Mouse (Mus musculus) cerebellum, postnatal 4 days (tissue): Measurements from ENCODE around the gene Ifitm10.
"Not testable (repeated sequence)": the region's sequence is repeated elsewhere in the genome, so short reads cannot be mapped to it uniquely, and the experiment has no call there.

Experiments used
- DNase-seq, 2 experiments: peaks; one replicate each; pipeline ENCODE4 v3.0.0; 2022; ENCODE audit warnings: low spot score in 2 of 2, mixed read lengths in 1 of 2

The Ifitm10 gene

DNA sequence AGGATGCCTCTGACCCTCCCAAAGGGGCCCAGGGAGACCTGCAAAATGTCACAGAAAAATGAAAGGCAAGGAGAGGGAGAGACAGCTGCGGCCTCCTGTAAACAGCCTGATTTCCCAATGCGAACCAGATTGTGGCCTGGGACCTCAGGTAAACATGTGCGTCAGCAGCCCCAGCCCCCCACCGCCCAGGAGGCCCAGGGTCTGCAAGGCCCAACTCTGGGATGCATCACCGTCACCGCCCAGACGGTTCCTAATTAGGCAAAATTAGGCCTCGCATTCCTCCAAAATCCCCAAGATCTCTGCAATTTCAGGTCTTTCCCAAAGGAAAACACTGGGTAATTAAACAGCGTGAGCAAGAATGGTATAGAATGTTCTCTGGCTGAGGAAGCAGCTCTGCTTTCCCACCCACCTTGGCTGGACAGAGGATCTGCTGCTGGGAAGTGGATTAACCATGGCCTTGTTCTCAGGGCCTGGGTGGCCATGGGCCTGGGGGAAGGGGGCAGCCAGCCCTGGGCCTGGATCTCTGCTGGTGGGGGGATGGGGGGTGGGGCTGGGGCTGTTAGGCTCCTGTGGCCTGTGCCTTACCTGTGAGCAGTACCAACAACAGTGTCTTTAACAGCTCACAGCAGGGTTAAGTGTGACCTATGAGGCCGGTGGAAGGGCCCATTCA lies 51.8 kb downstream of the Ifitm10 start:
- DNase-seq = not testable (repeated sequence)

DNA sequence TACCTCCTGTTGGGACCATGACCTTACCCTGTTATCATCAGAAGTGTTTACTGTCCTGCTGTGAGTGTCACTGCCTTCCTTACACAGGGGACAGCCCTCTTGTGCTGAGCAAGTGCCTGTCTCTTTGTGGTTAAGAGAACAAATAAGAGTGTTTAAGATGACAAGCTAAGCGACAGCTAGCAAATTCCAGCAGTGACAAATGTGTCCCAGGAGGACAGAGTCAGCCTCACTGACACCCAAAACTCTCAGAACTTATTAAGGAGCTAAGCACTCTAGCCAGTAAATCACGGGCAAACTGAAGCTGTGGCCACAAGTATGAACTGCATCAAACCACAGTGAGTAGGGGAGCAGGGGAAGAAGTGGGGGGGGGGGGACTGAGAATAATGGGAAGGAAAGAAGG lies 52.6 kb downstream of the Ifitm10 start:
- no peak for DNase-seq

DNA sequence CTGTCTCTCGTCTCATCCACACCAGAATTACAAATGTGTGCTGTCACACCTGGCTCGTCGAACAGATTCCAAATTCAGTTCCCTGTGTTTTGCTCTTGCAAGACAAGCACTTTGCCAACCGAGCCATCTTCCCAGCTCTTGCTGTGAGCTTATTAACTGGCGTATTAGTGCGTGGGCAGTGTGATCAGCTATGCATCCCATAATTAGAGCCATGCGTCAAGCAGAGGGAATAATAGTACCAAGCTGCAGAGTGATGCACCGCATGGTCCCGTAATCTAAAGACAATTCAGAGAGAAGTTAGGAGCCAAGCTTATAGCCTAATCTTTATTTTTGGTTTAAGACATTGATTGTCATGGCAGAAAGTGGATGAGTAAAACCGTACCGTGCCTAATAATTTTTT lies 54.4 kb downstream of the Ifitm10 start:
- no peak for DNase-seq

DNA sequence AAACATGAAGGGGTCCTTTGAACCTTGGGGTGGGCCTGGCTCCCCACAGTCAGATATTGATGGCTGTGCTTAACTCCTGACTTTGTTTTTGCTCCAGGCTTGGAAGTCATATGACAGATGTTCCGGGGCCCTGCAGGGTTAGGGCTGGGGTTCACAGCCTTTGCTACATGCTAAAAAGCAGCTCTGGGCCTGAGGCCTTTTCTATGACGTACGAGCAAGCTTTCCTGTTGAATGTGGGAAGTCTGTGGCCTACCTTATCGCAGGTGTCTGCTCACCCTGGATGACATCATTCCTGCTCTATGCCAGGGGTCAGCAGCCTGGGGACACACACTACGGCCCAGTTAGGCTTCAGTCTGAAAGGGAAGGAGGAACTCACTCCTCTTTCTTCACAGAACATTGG lies 56.3 kb downstream of the Ifitm10 start:
- DNase-seq = no peak

DNA sequence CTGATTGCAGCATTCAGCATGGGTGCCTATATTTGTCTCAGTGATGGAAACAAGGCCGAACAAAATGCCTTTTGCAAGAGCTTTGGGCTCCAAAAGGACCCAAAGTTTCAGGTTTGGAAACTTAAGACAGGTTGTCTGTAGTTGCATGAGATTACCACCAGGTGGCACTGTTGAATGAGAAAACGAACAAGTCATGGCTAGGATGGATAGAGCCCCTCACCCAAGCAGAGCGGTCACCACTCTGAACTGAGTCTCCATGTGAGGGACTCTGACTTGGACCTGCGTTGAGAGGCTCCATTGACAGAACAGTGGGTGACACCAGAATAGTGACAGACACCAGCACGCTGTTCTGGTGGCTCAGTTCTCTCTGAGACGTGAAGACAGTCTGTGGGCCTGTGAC lies 57.0 kb downstream of the Ifitm10 start:
- peak in 1 of 2 experiments; percentile 52 for DNase-seq

DNA sequence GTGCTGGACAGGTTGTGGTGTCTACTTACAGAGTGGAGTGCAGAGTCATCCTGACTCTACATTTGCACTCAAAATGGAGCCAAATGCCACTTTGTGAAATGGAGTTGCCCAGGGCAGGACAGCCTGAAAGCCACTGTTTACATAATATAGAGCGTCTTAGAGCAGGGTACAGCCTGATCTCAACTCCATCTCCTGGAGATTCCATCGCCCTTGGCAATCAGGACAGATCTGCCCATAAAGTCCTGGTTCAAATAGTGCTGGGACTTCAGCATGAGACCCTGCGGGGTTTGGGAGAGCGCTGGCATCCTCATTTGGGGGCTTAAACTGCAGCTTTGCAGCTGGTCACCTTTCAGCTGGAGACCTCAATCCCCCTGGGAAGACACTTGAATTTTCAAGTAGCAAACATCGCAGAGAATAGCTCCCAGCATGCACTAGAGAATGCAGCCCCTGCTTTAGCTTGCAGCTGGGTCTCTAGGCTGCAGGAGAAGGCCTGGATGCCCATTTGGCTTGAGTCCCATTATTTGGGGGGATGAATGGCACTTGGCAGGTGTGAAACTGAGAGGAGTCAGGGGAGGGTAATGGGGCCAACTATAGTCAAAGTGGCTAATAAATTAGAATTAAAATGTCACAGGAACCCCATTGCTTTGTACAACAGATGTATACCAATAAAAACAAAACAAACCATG lies 58.8 kb downstream of the Ifitm10 start:
- peak in 1 of 2 experiments; percentile 16 for DNase-seq

DNA sequence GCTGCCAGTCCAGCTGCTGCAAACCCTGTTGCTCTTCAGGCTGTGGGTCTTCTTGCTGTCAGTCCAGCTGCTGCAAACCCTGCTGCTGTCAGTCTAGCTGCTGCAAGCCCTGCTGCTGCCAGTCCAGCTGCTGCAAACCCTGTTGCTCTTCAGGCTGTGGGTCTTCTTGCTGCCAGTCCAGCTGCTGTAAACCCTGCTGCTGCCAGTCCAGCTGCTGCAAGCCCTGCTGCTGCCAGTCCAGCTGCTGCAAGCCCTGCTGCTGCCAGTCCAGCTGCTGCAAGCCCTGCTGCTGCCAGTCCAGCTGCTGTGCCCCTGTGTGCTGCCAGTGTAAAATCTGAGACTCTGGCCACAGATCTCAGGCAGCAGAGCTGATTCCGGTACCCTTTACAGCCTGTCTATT lies 69.6 kb downstream of the Ifitm10 start:
- not testable (repeated sequence) for DNase-seq

DNA sequence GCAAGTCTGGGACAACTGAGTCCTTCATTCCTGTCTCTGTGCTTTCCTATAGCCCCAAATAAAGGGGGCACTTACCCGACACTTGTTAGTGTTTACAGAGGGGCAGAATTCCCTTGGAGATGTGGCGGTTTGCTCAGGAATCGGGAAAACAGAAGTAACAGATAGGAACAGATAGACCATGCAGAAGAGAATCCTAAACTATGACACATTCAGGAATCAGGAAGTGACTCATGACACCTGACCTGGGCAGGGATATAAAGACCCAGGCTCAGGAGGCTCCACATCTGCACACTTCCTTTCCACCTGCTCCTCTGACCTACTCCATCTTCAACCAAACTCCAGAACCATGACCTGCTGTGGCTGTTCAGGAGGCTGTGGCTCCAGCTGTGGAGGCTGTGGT lies 70.3 kb downstream of the Ifitm10 start, which contains the start of gene Krtap5-4:
Gene Krtap5-4, plus strand, starts transcription at position 301 of the 400 bp plus-strand sequence.
- no peak for DNase-seq

DNA sequence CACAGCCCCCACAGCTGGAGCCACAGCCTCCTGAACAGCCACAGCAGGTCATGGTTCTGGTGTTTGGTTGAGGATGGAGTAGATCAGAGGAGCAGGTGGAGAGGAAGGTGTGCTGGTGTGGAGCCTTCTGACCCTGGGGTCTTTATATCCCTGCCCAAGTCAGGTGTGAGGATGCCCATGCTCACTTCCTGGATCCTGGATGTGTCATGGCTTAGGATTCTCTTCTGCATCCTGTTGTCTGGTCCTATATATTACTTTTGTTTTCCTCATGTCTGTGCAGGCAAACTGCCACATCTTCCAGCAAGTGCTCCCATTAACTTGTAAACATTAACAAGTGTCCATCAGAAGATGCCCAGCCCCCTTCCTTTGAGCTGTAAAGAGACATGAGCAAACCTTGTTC lies 76.5 kb downstream of the Ifitm10 start, which contains the start of gene Krtap5-1:
Gene Krtap5-1, minus strand, starts transcription at position 101 of the 400 bp plus-strand sequence.
- DNase-seq = not testable (repeated sequence)

DNA sequence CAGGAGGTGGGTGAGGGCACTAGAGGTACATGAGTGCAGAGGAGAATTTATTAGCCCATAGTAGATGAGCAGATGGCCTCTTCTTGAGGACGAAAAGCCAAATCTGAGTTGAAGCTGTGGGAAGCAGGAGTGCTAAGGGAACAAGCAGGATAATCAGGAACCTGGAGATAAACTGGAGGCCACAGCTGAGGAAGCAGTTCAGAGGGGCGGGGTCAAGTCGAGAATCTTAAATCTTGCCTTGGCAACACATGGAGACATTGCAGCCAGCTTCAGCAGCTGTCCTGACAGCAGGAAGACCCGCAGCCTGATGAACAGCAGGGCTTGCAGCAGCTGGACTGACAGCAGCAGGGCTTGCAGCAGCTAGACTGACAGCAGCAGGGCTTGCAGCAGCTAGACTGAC lies 77.4 kb downstream of the Ifitm10 start:
- not testable (repeated sequence) for DNase-seq

DNA sequence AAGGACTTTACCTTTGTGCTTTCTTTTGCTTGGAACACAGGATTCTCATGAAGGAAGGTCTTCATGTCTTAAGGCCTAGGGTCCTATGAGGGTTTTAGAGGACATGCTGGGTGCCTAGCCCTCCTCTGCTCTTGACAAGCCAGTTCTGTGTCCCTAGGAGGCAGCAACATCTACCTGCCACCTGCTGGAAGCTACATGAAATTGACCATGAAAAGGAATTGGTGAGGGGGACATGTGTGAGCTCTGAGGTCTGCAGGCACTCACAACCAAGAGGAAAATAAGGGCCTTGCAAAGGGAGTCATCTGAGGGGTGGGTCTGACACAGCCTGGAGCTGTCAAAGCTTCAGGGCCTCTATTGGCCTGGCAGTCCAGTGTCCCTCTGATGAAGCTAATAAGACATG lies 78.1 kb downstream of the Ifitm10 start:
- no peak for DNase-seq

DNA sequence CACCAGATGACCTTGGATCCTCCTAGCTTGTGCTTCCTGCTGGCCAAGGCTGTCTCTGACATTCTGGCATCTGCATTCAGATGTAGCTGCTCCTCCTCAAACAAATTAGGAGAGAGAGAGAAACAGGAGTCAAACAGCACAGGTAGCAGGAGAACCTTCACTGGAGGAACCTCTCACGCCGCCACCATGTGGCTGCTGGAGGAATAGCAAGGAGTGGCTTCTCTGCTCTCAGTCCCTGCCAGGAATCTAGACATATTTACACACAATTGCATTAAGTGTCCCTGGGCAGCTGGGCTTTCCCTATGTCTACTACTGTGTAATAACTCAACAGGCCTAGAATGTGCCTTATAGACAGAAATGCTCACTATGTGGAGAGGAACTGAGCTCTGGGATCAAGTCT lies 79.7 kb downstream of the Ifitm10 start:
- DNase-seq = peak in 1 of 2 experiments; percentile 22

DNA sequence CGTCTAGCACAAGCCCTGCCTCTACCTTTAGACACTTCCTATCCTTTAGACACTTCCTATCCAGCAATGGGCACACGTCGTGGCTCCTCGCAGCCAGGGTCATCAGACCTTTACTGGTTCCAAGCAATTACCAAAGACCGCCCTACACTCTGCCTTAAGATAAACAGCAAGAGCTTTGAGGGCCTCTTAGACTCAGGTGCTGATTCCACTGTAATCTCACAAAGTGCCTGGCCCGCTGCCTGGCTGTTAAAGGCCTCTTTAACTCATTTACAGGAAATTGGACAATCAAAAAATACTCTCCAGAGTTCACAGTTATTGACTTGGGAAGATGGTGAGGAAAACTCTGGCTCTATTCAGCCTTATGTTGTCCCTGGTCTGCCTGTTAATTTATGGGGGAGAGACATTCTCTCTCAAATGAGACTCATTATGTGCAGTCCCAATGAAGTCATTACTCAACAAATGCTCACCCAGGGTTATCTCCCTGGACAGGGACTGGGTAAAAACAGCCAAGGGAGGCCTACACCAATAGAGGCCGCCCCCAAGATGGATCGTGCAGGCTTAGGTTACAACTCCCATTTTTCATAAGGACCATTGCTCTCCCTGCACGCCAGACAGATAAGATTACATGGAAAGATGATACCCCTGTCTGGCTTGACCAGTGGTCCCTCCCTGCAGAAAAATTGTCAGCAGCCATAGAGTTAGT lies 87.5 kb downstream of the Ifitm10 start:
- not testable (repeated sequence) for DNase-seq

DNA sequence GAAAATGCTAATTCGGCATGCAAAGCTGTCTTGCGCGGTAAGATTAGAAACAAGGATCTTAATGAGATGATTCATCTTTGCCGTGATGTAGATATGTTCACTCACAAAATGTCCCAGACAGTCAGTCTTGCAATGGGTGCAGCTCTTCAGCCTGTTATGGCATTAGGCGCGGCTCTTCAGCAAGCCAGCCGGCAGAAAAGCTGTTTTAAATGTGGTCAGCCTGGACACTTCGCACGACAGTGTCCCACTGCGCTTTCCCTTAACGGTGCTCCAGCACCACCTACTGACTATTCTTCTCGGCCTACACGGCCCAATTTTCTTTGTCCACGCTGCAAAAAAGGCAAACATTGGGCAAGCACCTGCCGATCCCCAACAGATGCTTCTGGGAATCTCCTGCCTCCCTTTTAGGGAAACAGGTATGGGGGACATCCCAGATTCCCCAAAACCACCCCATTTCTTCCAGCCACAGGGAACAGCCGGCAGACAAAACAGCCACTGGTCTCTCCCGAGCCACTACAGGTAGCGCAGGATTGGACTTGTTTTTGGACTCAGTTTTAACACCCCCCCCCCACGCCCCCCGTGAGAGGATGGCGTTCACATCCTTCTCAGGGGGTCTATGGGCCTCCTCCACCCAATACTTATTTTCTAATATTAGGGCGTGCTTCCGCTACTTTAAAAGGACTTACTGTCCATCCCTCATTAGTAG lies 88.3 kb downstream of the Ifitm10 start:
- peak in 1 of 2 experiments; percentile 34 for DNase-seq

DNA sequence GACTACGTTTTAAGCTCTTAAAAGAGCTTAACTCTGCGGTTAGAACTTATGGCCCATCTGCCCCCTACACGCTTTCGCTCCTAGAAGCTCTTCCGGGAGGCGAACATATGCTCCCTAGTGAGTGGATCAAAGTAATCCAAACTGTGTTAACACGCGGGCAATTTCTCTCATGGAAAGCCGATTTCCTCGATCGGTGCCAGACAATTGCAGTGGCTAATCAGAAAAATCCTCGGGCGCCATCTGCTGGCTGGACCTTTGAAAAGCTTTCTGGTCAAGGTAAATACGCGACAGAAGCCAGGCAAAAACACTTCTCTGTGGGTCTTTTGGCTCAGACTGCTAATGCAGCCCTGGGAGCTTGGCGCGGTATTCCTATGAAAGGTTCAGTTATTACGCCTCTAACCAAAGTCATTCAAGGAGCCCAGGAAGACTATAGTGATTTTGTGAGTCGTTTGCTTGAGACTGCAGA lies 88.9 kb downstream of the Ifitm10 start:
- DNase-seq = peak; percentile 90 to 96

DNA sequence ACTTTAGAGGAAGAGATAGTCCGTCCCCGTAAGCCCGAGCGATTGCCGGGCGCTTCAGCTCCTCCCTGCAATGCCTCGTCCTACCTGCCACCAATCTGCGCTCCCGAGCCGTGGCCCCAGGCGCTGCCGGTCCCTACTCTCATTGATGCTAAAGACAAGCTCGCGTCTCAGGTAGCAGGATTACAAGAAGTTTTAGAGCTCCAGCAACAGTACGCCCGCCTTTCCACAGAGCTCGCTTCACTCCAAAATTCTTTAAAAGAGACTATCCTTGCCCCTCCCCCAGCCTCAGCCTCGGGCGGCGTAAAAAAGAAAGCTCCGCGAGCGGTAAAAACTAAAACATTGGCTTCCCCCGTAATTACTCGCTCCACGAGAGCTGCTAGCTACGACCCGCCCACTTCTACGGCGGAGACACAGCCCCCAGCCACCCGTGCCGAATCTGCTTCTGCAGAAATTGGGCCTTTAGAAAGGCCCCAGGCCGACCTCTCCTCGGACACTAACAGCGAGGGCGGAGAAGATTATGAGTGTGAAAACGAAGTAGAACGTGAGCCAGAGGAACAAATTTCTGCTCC lies 89.4 kb downstream of the Ifitm10 start:
- DNase-seq = peak in 1 of 2 experiments; percentile 45

DNA sequence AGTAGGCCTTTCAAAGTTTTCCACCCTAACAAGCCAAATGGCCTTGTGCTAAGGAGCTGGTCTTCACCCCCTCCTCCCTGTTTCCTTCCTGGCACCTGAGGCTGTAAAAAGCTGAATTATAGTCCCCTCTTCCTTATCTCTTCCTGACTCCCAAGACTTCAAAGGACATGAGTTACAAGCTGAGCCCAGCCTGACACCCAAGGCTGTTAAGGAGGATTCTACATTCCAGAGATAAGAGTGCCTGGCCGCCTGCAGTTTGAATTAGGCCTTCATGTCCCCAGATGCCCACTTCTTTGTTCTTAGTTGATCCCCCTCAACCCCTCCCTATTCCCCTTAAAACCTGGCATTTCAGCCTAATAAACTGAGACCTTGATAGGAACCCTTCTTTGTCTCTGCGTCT lies 90.7 kb downstream of the Ifitm10 start:
- DNase-seq = not testable (repeated sequence)

DNA sequence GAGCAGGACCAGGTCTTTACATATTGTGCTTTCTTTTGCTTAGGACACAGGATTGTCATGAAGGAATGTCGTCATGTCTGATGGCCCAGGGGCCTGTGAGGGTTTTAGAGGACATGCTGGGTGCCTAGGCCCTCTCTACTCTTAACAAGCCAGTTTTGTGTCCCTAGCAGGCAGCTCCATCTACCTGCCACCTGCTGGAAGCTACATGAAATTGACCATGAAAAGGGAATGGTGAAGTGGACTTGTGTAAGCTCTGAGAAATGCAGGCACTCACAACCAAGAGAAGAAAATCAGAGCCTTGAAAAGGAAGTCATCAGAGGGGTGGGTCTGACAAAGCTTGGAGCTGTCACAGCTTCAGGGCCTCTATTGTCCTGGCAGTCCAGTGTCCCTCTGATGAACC lies 94.3 kb downstream of the Ifitm10 start:
- not testable (repeated sequence) for DNase-seq

DNA sequence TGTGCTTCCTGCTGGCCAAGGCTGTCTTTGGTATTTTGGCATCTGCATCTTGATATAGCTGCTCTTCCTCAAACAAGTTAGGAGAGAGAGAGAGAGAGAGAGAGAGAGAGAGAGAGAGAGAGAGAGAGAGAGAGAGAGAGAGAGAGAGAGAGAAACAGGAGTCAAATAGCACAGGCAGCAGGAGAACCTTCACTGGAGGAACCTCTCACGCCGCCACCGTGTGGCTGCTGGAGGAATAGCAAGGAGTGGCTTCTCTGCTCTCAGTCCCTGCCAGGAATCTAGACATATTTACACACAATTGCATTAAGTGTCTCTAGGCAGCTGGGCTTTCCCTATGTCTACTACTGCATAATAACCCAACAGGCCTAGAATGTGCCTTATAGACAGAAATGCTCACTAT lies 95.4 kb downstream of the Ifitm10 start:
- peak; percentile 46 to 72 for DNase-seq
